Mouse (Mus musculus) midbrain, embryonic 14.5 days (tissue): ENCODE measurements at regions not wholly inside any gene's neighbourhood (a gene's known extent, or its start where the extent isn't known, plus 50 kb on each side); places are given as distances from the start of the nearest gene placed in this dataset.

Source experiments
- ATAC-seq: fragments of 200-750 bp; cut with Nextera tagmentation; 2 replicates; pipeline ENCODE4 v1.8.0; 2017; ENCODE audit warnings: moderate number of reproducible peaks, moderate library complexity; ENCODE audit not compliant: low FRiP score, low TSS enrichment
- DNase-seq: peaks from one replicate; pipeline ENCODE4 v3.0.0-alpha.2; 2015
- H3K27ac ChIP-seq: fragments of 300-500 bp; sonication (generic); replicated peaks from 2 replicates; pipeline ENCODE4 v1.5.1; 2014; ENCODE audit warnings: mild to moderate bottlenecking, low read depth, low read length, moderate library complexity
- H3K27me3 ChIP-seq: fragments of 300-500 bp; sonication (generic); 2 replicates; pipeline ENCODE4 v1.6.1; 2014; ENCODE audit warnings: low read length, control low read depth, mixed read lengths; ENCODE audit not compliant: control insufficient read depth, insufficient read depth
- H3K36me3 ChIP-seq: fragments of 300-500 bp; sonication (generic); 2 replicates; pipeline ENCODE4 v1.6.1; 2014; ENCODE audit warnings: low read length, control low read depth; ENCODE audit not compliant: control insufficient read depth, insufficient read depth
- H3K4me1 ChIP-seq: fragments of 300-500 bp; sonication (generic); 2 replicates; pipeline ENCODE4 v1.6.1; 2014; ENCODE audit warnings: mild to moderate bottlenecking, antibody characterized with exemption, low read length, control low read depth; ENCODE audit not compliant: control insufficient read depth, insufficient read depth
- H3K4me2 ChIP-seq: fragments of 300-500 bp; sonication (generic); 2 replicates; pipeline ENCODE4 v1.6.1; 2014; ENCODE audit warnings: mild to moderate bottlenecking, low read length, moderate library complexity
- H3K4me3 ChIP-seq: fragments of 300-500 bp; sonication (generic); replicated peaks from 2 replicates; pipeline ENCODE4 v1.5.1; 2014; ENCODE audit warnings: low read depth, low read length
- H3K9ac ChIP-seq: fragments of 300-500 bp; sonication (generic); replicated peaks from 2 replicates; pipeline ENCODE4 v1.6.1; 2014; ENCODE audit warnings: mild to moderate bottlenecking, low read length, moderate library complexity
- H3K9me3 ChIP-seq: fragments of 300-500 bp; sonication (generic); 2 replicates; pipeline ENCODE4 v1.6.1; 2016; ENCODE audit warnings: low read length, control low read depth, mixed read lengths; ENCODE audit not compliant: control insufficient read depth
- WGBS: fragments of 180-500 bp; shearing (Covaris S2); extraction: QIAGEN DNeasy Blood & Tissue Kit; methylation state at CpG from one replicate; pipeline ENCODE4 v1.1.7; 2014; 5-methylcytosine and 5-hydroxymethylcytosine counted together

- no peaks in the 10 kb centered on the region for H3K4me1 ChIP-seq
- no peaks in the 10 kb centered on the region for H3K9me3 ChIP-seq
- WGBS: 87% methylated on average over 2 of the region's 2 CpGs
- H3K27me3 ChIP-seq: no peaks in the 10 kb centered on the region
- no peak overlapping the region for H3K27ac ChIP-seq
- no peak for ATAC-seq
- no peak overlapping the region for H3K4me3 ChIP-seq
- H3K9ac ChIP-seq: no peak overlapping the region
- no peak for DNase-seq
- no peak overlapping the region for H3K4me2 ChIP-seq
- H3K36me3 ChIP-seq: no peaks in the 10 kb centered on the region
These were observed 762.1 kb downstream of the Gm826 start for GRCm38 (mm10) chr2:159571862-159572261.

- Histone ChIP-seq H3K27ac (no peak overlapping the region), H3K36me3 (no peaks in the 10 kb centered on the region), H3K27me3 (no peaks in the 10 kb centered on the region), H3K9me3 (no peaks in the 10 kb centered on the region), H3K9ac (no peak overlapping the region), H3K4me2 (no peak overlapping the region), H3K4me3 (no peak overlapping the region), H3K4me1 (no peaks in the 10 kb centered on the region)
- ATAC-seq (no peak), DNase-seq (no peak)
- 86% methylated on average over 5 of the region's 5 CpGs for WGBS
These were observed 758.7 kb downstream of the Gm826 start for GRCm38 (mm10) chr2:159575271-159575670.

- ATAC-seq (no peak), DNase-seq (no peak)
- Histone ChIP-seq H3K27ac (no peak overlapping the region), H3K27me3 (no peaks in the 10 kb centered on the region), H3K4me3 (no peak overlapping the region), H3K9me3 (no peaks in the 10 kb centered on the region), H3K9ac (no peak overlapping the region), H3K4me1 (no peaks in the 10 kb centered on the region), H3K36me3 (no peaks in the 10 kb centered on the region), H3K4me2 (no peak overlapping the region)
- WGBS: 53% methylated on average over 8 of the region's 8 CpGs
These were observed 750.9 kb downstream of the Gm826 start for GRCm38 (mm10) chr2:159583103-159583502.

- Histone ChIP-seq H3K27ac (no peak overlapping the region), H3K4me1 (no peaks in the 10 kb centered on the region), H3K4me2 (no peak overlapping the region), H3K27me3 (no peaks in the 10 kb centered on the region), H3K4me3 (no peak overlapping the region), H3K36me3 (no peaks in the 10 kb centered on the region), H3K9ac (no peak overlapping the region), H3K9me3 (no peaks in the 10 kb centered on the region)
- ATAC-seq: no peak
- DNase-seq: no peak
These were observed 749.3 kb downstream of the Gm826 start for GRCm38 (mm10) chr2:159584641-159585040.

GRCm38 (mm10) chr2:159586697-159587473 is 747.1 kb downstream of the Gm826 start:
- Histone ChIP-seq H3K4me2 (no peak overlapping the region), H3K4me1 (no peaks in the 10 kb centered on the region), H3K4me3 (no peak overlapping the region), H3K9ac (no peak overlapping the region), H3K27ac (no peak overlapping the region), H3K9me3 (no peaks in the 10 kb centered on the region), H3K36me3 (no peaks in the 10 kb centered on the region), H3K27me3 (no peaks in the 10 kb centered on the region)
- WGBS: 63% methylated on average over 6 of the region's 6 CpGs
- DNase-seq (peak; percentile 57), ATAC-seq (no peak)

GRCm38 (mm10) chr2:159591396-159592124 is 742.4 kb downstream of the Gm826 start:
- H3K27ac ChIP-seq: no peak overlapping the region
- H3K36me3 ChIP-seq: no peaks in the 10 kb centered on the region
- ATAC-seq (no peak), DNase-seq (no peak)
- H3K9me3 ChIP-seq: no peaks in the 10 kb centered on the region
- H3K4me1 ChIP-seq: no peaks in the 10 kb centered on the region
- no peak overlapping the region for H3K4me2 ChIP-seq
- no peak overlapping the region for H3K4me3 ChIP-seq
- H3K9ac ChIP-seq: no peak overlapping the region
- 89% methylated on average over 2 of the region's 2 CpGs for WGBS
- no peaks in the 10 kb centered on the region for H3K27me3 ChIP-seq

GRCm38 (mm10) chr2:159592841-159593240 is 741.1 kb downstream of the Gm826 start:
- WGBS: 85% methylated on average over 5 of the region's 5 CpGs
- no peak overlapping the region for H3K27ac ChIP-seq

GRCm38 (mm10) chr2:159596285-159596684 is 737.7 kb downstream of the Gm826 start:
- Histone ChIP-seq H3K36me3 (no peaks in the 10 kb centered on the region), H3K27ac (no peak overlapping the region), H3K4me1 (no peaks in the 10 kb centered on the region), H3K4me2 (no peak overlapping the region), H3K4me3 (no peak overlapping the region), H3K9me3 (no peaks in the 10 kb centered on the region), H3K9ac (no peak overlapping the region), H3K27me3 (no peaks in the 10 kb centered on the region)
- no peak for ATAC-seq
- 90% methylated on average over 6 of the region's 6 CpGs for WGBS
- no peak for DNase-seq

More at GRCm38 (mm10) chr2:159592841-159593240, 741.1 kb downstream of the Gm826 start:
- H3K9me3 ChIP-seq: no peaks in the 10 kb centered on the region
- no peaks in the 10 kb centered on the region for H3K4me1 ChIP-seq
- H3K36me3 ChIP-seq: no peaks in the 10 kb centered on the region
- no peak overlapping the region for H3K4me2 ChIP-seq
- no peak overlapping the region for H3K9ac ChIP-seq
- no peak for DNase-seq
- H3K4me3 ChIP-seq: no peak overlapping the region
- ATAC-seq: no peak
- H3K27me3 ChIP-seq: no peaks in the 10 kb centered on the region

- Histone ChIP-seq H3K9ac (no peak overlapping the region), H3K4me3 (no peak overlapping the region), H3K36me3 (no peaks in the 10 kb centered on the region), H3K4me1 (no peaks in the 10 kb centered on the region), H3K27ac (no peak overlapping the region), H3K27me3 (no peaks in the 10 kb centered on the region), H3K9me3 (no peaks in the 10 kb centered on the region), H3K4me2 (no peak overlapping the region)
- WGBS: 78% methylated on average over 3 of the region's 3 CpGs
- no peak for ATAC-seq
- peak; percentile 8 for DNase-seq
These were observed 735.9 kb downstream of the Gm826 start for GRCm38 (mm10) chr2:159598080-159598479.
